Mouse (Mus musculus): ENCODE measurements at regions not wholly inside any gene's neighbourhood (a gene's known extent, or its start where the extent isn't known, plus 50 kb on each side); places are given as distances from the start of the nearest gene placed in this dataset.

- TF ChIP-seq CTCF (IDR thresholded peaks at IDR 0.05; ENCODE audit: extremely low read depth, insufficient read length, insufficient replicate concordance, low read depth, low read length) (no peak), POLR2A (IDR thresholded peaks at IDR 0.05; ENCODE audit: low read depth, low read length) (no peak)
Observed at GRCm38 (mm10) chr9:59232682-59233081, 58.7 kb upstream of the Adpgk start.

All from small intestine, adult 2 months (tissue).